Mouse (Mus musculus) MEL-GATA-1-ER (cell line): ENCODE data around the gene Dctn3.

Experiments
- DNase-seq: peaks from one replicate; pipeline ENCODE4 v3.0.0-alpha.2; 2012; ENCODE audit warnings: low read depth; ENCODE audit errors: extremely low read depth

Dctn3 gene

GRCm38 (mm10) chr4:41672522-41672963, 50.4 kb downstream of the Dctn3 start:
- DNase-seq = no peak

- no peak for DNase-seq
Observed at GRCm38 (mm10) chr4:41671963-41672480, 50.9 kb downstream of the Dctn3 start.

- DNase-seq = no peak
Observed at GRCm38 (mm10) chr4:41671500-41671899, 51.5 kb downstream of the Dctn3 start.

GRCm38 (mm10) chr4:41670836-41671235, 52.1 kb downstream of the Dctn3 start:
- no peak for DNase-seq

GRCm38 (mm10) chr4:41666646-41667045, 56.3 kb downstream of the Dctn3 start:
- DNase-seq = no peak

GRCm38 (mm10) chr4:41665009-41665675, 57.8 kb downstream of the Dctn3 start:
- no peak for DNase-seq
